Mouse (Mus musculus): Measurements from ENCODE around the gene Gm21969. TPM values are rescaled to one million over a fixed set of nuclear protein-coding genes. Genes with fewer than 3 reads are reported as not detected.

Gm21969 gene
- polyA plus RNA-seq, 2 experiments, result 0.03 TPM; not detected in 1

DNA sequence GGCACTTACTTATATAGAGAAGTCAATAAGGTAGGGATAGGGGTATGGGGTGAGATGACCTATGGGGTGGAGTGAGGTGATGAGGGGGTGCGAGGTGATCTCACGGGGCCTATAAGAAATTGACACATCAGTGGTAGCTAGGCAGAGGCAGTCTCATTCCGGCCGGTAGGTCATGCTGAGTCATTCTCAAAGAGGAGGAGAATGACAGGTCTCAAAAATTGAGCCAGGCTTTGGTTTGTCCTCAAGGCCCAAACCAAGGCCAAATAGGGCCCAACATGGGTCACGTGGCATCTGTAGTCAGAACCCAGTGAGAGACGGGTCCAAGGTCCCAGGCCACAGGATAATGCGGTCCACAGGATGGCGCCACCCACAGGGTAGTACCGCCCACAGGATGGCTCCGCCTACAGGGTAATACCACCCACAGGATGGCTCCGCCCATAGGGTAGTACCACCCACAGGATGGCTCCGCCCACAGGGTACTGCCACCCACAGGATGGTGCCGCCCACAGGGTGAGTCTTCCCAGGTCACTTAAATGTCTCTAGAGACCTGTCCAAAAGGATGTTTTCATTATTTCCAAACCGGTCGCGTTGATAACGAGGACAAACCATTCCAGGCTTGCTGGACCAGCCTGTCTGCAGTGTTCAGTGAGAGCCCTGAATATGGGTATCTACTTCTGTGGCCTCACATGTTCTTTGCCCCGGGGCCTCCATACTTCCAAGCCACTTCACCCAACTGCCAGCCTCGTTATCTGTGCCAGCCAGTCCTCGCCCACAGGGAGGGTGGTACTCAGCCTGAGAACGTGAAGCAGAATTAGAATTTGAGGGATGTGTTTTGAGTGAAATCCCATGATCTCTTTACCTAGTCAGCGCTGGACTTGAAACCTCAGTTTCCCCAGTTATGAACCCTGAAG, 81.0 kb downstream of the Gm21969 start:
- no peak overlapping the region for H3K9ac ChIP-seq (ENCODE audit: low read depth, low read length, severe bottlenecking)
- H3K4me2 ChIP-seq (replicated peaks; ENCODE audit: low read depth, low read length, severe bottlenecking), result no peak overlapping the region
- DNase-seq (ENCODE audit: low spot score) (no peak), ATAC-seq (ENCODE audit: low FRiP score, low read depth) (0 out of 2 replicates have a peak, but pooled peaks have one; percentile 5)
- H3K27ac ChIP-seq (replicated peaks; ENCODE audit: low read depth, low read length), result no peak overlapping the region
- H3K36me3 ChIP-seq (ENCODE audit: control insufficient read depth, insufficient read depth, low read length), result no peaks in the 10 kb centered on the region
- H3K4me3 ChIP-seq (replicated peaks; ENCODE audit: low read length), result no peak overlapping the region
- no peaks in the 10 kb centered on the region for H3K9me3 ChIP-seq (ENCODE audit: control insufficient read depth, low read length)
- no peak for TF ChIP-seq POLR2A (IDR thresholded peaks at IDR 0.05; ENCODE audit: borderline replicate concordance, extremely low read depth, insufficient read depth, insufficient read length)
- H3K4me1 ChIP-seq (ENCODE audit: control insufficient read depth, insufficient read depth, low read length), result no peaks in the 10 kb centered on the region
- WGBS, result 78% methylated on average over 22 of the region's 22 CpGs
- H3K27me3 ChIP-seq (ENCODE audit: control insufficient read depth, insufficient read depth, low read length), result no peaks in the 10 kb centered on the region

GRCm38 (mm10) chr4:139684639-139685017, 81.6 kb downstream of the Gm21969 start:
- DNase-seq (ENCODE audit: low spot score), result no peak
- H3K9ac ChIP-seq (ENCODE audit: low read depth, low read length, severe bottlenecking), result no peak overlapping the region
- H3K36me3 ChIP-seq (ENCODE audit: control insufficient read depth, insufficient read depth, low read length), result no peaks in the 10 kb centered on the region
- H3K27ac ChIP-seq (replicated peaks; ENCODE audit: low read depth, low read length), result no peak overlapping the region
- peak; percentile 16; the same call in 1 of the 2 replicates for ATAC-seq (ENCODE audit: low FRiP score, low read depth)
- H3K4me2 ChIP-seq (replicated peaks; ENCODE audit: low read depth, low read length, severe bottlenecking), result no peak overlapping the region
- H3K27me3 ChIP-seq (ENCODE audit: control insufficient read depth, insufficient read depth, low read length), result no peaks in the 10 kb centered on the region
- no peak overlapping the region for H3K4me3 ChIP-seq (replicated peaks; ENCODE audit: low read length)
- H3K9me3 ChIP-seq (ENCODE audit: control insufficient read depth, low read length), result no peaks in the 10 kb centered on the region
- no peak for TF ChIP-seq POLR2A (IDR thresholded peaks at IDR 0.05; ENCODE audit: borderline replicate concordance, extremely low read depth, insufficient read depth, insufficient read length)
- WGBS, result 4% methylated on average over 3 of the region's 3 CpGs
- peaks cover 2% of the 10 kb centered on the region; the same call in 1 of the 2 replicates for H3K4me1 ChIP-seq (ENCODE audit: control insufficient read depth, insufficient read depth, low read length)

- Histone ChIP-seq H3K27me3 (ENCODE audit: control insufficient read depth, insufficient read depth, low read length) (no peaks in the 10 kb centered on the region), H3K9ac (ENCODE audit: low read depth, low read length, severe bottlenecking) (no peak overlapping the region), H3K4me1 (ENCODE audit: control insufficient read depth, insufficient read depth, low read length) (peaks cover 7% of the 10 kb centered on the region), H3K36me3 (ENCODE audit: control insufficient read depth, insufficient read depth, low read length) (no peaks in the 10 kb centered on the region), H3K9me3 (ENCODE audit: control insufficient read depth, low read length) (no peaks in the 10 kb centered on the region), H3K27ac (replicated peaks; ENCODE audit: low read depth, low read length) (no peak overlapping the region), H3K4me3 (replicated peaks; ENCODE audit: low read length) (no peak overlapping the region), H3K4me2 (replicated peaks; ENCODE audit: low read depth, low read length, severe bottlenecking) (no peak overlapping the region)
- DNase-seq (ENCODE audit: low spot score) (no peak), ATAC-seq (ENCODE audit: low FRiP score, low read depth) (no peak)
- 69% methylated on average over 9 of the region's 9 CpGs for WGBS
- no peak for TF ChIP-seq POLR2A (IDR thresholded peaks at IDR 0.05; ENCODE audit: borderline replicate concordance, extremely low read depth, insufficient read depth, insufficient read length)
Measured at GRCm38 (mm10) chr4:139688058-139688457, 85.1 kb downstream of the Gm21969 start.

DNA sequence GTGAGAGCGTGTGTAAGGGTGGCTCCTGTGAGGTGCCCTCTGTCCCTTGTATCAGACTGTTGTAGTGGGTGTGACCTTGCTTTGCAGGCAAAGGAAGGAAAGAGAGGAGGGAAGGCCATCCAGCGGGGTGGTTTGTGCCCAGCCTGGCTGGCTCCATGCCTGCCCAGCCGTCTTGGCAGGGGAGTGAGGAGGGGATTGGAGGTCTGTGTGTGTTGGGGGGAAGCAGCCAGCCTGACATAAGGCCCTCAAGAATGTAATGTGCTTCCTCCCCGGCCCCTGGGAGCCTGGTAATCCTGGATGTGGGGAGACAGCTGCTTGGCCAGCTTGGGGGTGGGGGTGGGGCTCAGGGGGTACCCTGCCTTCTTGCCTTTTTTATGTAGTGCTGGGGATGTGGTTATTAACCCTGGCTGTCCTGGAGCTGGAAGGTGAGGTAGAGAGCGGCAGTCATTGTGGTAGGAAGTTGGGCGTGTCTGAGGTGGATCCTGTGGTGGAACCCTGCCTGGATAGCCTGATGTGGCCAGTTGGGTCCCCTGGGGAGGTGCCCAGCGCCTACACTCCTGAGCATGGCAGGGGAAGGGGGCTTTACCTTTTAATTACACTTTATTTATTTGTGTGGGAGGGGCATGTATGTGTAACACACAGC, 86.8 kb downstream of the Gm21969 start:
- WGBS, result 27% methylated on average over 7 of the region's 7 CpGs
- ATAC-seq (ENCODE audit: low FRiP score, low read depth), result peak; percentile 60

DNA sequence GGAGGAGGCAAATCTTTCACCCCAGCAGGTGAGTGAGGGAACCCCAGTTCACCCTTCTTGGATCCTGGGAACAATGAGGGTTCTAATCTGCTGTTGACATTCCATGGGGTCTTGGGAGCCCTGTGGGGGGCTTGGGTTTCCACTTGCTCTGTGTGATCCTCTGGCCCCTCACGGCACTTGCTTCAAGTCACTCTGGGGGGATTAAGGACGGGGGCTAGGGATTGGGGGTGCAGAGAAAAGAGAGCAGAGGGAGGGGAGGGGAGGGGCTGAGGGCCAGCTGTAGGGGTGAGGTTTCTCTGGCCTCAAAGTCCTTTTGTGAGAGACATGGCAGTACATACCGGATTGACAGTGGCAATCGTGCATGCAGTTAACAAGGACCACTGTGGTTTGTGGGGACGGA, 90.3 kb downstream of the Gm21969 start:
- no peaks in the 10 kb centered on the region for H3K27me3 ChIP-seq (ENCODE audit: control insufficient read depth, insufficient read depth, low read length)

More for the DNA sequence above, 86.8 kb downstream of the Gm21969 start:
- H3K4me2 ChIP-seq (replicated peaks; ENCODE audit: low read depth, low read length, severe bottlenecking), result no peak overlapping the region
- H3K36me3 ChIP-seq (ENCODE audit: control insufficient read depth, insufficient read depth, low read length), result no peaks in the 10 kb centered on the region
- no peak for TF ChIP-seq POLR2A (IDR thresholded peaks at IDR 0.05; ENCODE audit: borderline replicate concordance, extremely low read depth, insufficient read depth, insufficient read length)
- H3K27ac ChIP-seq (replicated peaks; ENCODE audit: low read depth, low read length), result no peak overlapping the region
- peak; percentile 49 for DNase-seq (ENCODE audit: low spot score)
- H3K4me3 ChIP-seq (replicated peaks; ENCODE audit: low read length), result no peak overlapping the region
- no peak overlapping the region for H3K9ac ChIP-seq (ENCODE audit: low read depth, low read length, severe bottlenecking)
- H3K4me1 ChIP-seq (ENCODE audit: control insufficient read depth, insufficient read depth, low read length), result peaks cover 7% of the 10 kb centered on the region
- no peaks in the 10 kb centered on the region for H3K27me3 ChIP-seq (ENCODE audit: control insufficient read depth, insufficient read depth, low read length)
- no peaks in the 10 kb centered on the region for H3K9me3 ChIP-seq (ENCODE audit: control insufficient read depth, low read length)

More for the DNA sequence above, 90.3 kb downstream of the Gm21969 start:
- WGBS, result 42% methylated on average over 5 of the region's 5 CpGs
- TF ChIP-seq POLR2A (IDR thresholded peaks at IDR 0.05; ENCODE audit: borderline replicate concordance, extremely low read depth, insufficient read depth, insufficient read length), result no peak
- no peak overlapping the region for H3K27ac ChIP-seq (replicated peaks; ENCODE audit: low read depth, low read length)
- H3K4me3 ChIP-seq (replicated peaks; ENCODE audit: low read length), result no peak overlapping the region
- DNase-seq (ENCODE audit: low spot score) (no peak), ATAC-seq (ENCODE audit: low FRiP score, low read depth) (peak; percentile 51)
- no peak overlapping the region for H3K4me2 ChIP-seq (replicated peaks; ENCODE audit: low read depth, low read length, severe bottlenecking)
- H3K9me3 ChIP-seq (ENCODE audit: control insufficient read depth, low read length), result no peaks in the 10 kb centered on the region
- no peak overlapping the region for H3K9ac ChIP-seq (ENCODE audit: low read depth, low read length, severe bottlenecking)
- H3K36me3 ChIP-seq (ENCODE audit: control insufficient read depth, insufficient read depth, low read length), result no peaks in the 10 kb centered on the region
- H3K4me1 ChIP-seq (ENCODE audit: control insufficient read depth, insufficient read depth, low read length), result peaks cover 7% of the 10 kb centered on the region

Measured in limb, embryonic 14.5 days (tissue).